Mouse (Mus musculus): ENCODE measurements around the gene Crip3.

The Crip3 gene

DNA sequence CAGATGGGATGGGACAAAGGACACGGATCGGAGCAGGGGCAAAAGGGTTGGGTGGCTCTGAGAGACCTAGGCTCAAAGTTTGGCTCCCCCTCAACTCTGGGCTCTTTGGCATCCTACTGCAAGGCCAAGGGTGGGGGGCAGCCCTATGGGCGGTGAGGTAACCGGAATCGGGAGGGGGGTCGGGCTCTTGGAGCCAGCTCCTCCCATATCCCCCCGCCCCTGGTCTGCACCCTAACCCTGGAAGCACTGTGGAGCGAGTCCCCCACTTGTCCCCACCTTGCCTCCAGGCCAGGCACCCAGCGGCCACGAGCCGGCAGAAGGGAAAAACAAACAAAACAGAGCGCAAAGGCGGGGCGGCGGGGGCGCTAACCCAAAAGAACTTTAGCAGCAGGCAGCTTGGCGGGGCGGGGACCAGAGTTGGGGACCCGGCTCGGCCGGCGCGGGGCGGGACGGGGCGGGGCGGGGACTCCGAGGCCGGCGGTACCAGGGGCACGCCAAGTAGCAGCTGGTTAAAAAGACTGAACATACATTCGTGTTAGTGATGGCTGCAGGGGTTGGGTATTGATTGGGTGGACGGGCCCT is 26.5 kb downstream of the Crip3 start:
- DNase-seq (ENCODE audit: low read depth, low spot score) = no peak

DNA sequence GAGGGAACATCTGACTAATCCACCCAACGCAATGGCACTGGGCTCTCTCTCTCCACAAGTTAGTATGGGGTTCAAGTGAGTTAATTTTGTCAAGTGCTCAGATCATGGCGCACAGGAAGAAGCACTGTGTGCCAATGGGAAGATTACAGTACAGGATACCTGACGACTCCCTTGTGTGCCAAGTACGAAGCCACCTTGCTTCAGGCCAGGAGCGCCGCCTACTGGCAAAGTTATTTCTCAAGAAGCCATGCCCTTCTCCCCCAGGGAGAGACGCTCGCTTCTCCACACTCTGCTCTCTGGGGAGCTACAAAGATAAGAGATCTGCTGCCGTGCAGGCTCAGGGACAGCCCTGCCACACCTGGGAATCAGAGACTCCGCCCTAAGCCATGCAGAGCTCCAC is 29.1 kb downstream of the Crip3 start:
- no peak for DNase-seq (ENCODE audit: low read depth, low spot score)

DNA sequence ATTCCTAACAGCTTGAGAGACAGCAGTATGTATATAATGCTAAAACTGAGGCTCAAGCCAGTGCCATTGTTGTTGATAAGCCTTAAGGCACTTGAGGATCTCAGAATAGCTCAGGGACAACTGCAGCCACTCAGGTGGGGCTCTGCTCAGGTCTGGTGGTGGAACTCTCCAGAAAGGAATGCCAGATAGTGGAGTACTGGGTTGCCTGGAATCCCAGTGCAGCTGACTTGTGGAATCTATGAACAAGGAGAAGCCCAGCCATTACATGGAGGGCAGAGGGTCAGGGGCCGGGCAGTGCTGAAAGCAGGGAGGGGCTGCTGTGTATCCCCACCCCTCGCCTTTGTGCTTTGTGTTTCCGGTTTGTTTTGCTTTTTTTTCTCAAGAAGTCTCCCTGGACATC is 29.7 kb downstream of the Crip3 start:
- DNase-seq (ENCODE audit: low read depth, low spot score) = no peak

DNA sequence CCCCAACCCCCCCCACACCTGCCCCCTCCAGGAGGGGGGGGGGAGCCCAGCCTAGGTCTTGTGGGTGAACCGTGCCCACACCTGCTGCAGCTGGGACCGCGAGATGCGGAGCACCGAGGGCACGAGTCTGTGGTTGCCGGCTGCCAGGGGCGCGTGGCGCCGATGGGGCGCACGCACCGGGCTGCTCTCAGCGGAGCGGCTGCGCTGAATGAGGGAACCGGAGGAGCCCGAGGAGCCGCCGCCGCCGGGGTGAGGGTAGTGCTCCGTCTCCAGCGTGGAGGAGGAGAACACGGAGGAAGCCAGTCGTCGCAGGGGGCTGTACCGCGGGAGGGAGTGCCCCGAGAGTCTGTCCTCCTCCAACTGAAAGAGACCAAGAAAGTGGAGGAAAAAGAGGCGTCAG is 31.9 kb downstream of the Crip3 start:
- DNase-seq (ENCODE audit: low read depth, low spot score) = no peak

DNA sequence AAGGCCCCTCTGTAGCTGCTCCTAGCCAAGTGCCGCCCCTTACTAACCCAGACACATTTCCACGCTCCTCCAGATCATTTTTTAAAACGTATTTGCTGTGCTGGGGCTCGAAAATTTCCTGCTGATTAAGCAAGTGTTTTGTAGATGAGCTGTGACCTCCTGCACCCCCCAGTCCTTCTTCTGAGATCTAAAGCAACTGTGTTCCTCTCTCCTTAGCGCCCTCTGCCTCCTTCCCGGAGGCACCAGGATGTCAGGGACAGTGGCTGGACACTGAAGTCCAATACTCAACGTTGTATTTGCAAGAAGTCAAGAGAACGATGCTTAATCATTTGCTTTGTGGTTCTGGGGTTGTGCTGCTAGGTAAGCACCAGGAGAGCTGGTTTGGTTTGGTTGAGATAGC is 32.6 kb downstream of the Crip3 start:
- DNase-seq (ENCODE audit: low read depth, low spot score) = no peak

DNA sequence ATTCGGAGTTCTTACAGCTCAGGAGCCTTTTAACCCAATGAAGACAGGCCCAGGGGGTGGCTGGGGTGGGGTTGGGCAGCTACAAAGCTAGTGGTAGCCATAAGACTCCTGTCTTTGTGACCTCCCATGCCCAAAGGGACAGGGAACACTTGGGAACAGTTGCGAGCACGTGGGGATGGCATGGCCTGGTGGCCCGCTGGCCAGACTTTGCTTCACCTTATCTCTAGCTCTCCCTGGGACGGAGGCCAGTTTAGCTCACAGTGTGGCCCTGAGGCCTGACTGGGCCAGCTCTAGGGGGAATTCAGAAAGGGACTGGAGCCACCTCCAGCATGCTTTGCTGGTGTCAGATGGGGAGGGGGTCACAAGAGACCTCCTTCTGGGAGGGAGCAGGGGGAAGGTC is 33.5 kb downstream of the Crip3 start:
- DNase-seq (ENCODE audit: low read depth, low spot score) = no peak

DNA sequence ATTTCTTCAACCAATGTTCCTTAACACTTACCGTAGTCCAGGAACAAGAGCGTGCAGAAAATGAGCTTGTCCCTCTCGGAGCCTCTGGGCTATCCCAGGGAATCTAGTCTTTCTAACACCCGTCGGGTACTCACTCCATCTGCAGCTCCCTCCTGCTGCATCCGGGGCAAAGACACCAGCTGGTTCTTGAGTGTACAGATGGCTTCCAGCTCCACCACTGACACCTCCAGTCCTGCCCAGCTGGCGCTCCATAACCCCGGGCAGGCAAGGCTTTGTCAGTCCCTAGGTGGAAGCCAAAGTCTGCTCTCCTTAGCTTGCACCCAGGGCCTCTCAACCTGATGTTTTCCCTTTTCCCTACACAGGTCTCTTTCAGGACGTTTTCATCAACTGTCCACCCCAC is 39.1 kb downstream of the Crip3 start:
- DNase-seq (ENCODE audit: low read depth, low spot score) = no peak

DNA sequence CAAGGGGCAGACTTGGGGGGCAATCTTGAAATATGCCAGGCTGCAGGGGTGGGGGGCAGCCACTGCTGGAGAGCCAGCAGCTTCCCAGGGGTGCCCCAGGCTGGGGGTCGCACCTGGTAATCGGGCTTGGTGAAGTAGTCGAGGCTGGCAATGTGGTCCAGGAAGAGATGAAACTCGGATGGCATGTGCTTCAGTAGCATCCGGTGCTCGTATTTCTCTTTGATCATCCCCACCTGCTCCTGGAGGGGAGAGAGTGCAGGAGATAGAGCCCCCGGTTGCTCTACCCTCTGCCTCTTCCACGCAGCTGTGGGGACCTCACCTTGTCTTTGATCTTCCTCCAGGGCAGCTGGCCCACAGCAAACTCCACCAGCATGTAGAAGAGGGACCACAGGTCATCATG is 47.9 kb downstream of the Crip3 start:
- no peak for DNase-seq (ENCODE audit: low read depth, low spot score)

DNA sequence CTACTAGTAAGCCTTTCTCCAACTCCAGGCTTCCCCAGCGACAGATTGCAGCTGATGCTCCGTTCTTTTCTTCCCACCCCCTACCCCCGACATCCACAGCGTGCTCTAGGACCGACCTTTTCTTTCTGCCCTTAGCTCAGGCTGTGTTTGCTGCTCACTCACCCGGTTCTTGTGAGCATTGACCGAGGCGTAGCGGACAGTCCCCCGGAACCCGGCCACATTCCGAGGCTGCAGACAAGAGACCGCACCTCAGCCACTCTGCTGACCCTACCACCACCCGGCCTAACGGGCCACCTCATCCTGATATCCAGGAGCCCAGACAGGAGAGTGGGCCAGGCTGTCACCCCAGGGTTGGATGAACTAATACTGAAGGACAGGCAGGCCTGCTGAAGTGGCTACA is 48.6 kb downstream of the Crip3 start:
- no peak for DNase-seq (ENCODE audit: low read depth, low spot score)

All from retina, adult 2 months (tissue).